Mouse (Mus musculus): ENCODE results near the gene Crebbp.

GRCm38 (mm10) chr16:4096898-4097297 is 116.9 kb downstream of the Crebbp start:
- TF ChIP-seq CTCF (IDR thresholded peaks at IDR 0.05; ENCODE audit: low read depth), result no peak
- TF ChIP-seq EP300 (IDR thresholded peaks at IDR 0.05; ENCODE audit: low read depth), result no peak
